Mouse (Mus musculus): Measurements from ENCODE around the gene Lnpep. TPM values are rescaled to one million over a fixed set of nuclear protein-coding genes. Genes with fewer than 3 reads are reported as not detected.
"Not testable (repeated sequence)": the region's sequence is repeated elsewhere in the genome, so short reads cannot be mapped to it uniquely, and the experiment has no call there.

Gene Lnpep
- polyA plus RNA-seq, 1 experiment from 2014 or later: 5.9 TPM

- Histone ChIP-seq H3K4me3 (ENCODE audit: low read depth, low read length) (no peak overlapping the region), H3K9me3 (ENCODE audit: control insufficient read depth, low read length) (no peaks in the 10 kb centered on the region), H3K36me3 (ENCODE audit: control insufficient read depth, insufficient read depth, low read length) (no peaks in the 10 kb centered on the region), H3K27ac (ENCODE audit: low read depth, low read length) (no peak overlapping the region), H3K4me1 (ENCODE audit: control insufficient read depth, insufficient read depth, low read length) (no peaks in the 10 kb centered on the region), H3K27me3 (ENCODE audit: control insufficient read depth, insufficient read depth, low read length) (no peaks in the 10 kb centered on the region), H3K4me2 (no peak overlapping the region), H3K9ac (ENCODE audit: low read length) (no peak overlapping the region)
- ATAC-seq (ENCODE audit: low FRiP score) (peak; percentile 42; the same call in 1 of the 2 replicates), DNase-seq (ENCODE audit: low spot score, missing footprints) (peak; percentile 86)
- WGBS: 48% methylated on average over 3 of the region's 3 CpGs
Measured at GRCm38 (mm10) chr17:17567071-17567470, 57.8 kb downstream of the Lnpep start.

- no peak overlapping the region for H3K9ac ChIP-seq (ENCODE audit: low read length)
- no peaks in the 10 kb centered on the region for H3K4me1 ChIP-seq (ENCODE audit: control insufficient read depth, insufficient read depth, low read length)
- H3K4me3 ChIP-seq (ENCODE audit: low read depth, low read length): no peak overlapping the region
- 74% methylated on average over 3 of the region's 3 CpGs for WGBS
- H3K4me2 ChIP-seq: no peak overlapping the region
- ATAC-seq (ENCODE audit: low FRiP score): no peak
- H3K36me3 ChIP-seq (ENCODE audit: control insufficient read depth, insufficient read depth, low read length): peaks cover 4% of the 10 kb centered on the region; the same call in 1 of the 2 replicates
- H3K27me3 ChIP-seq (ENCODE audit: control insufficient read depth, insufficient read depth, low read length): no peaks in the 10 kb centered on the region
- DNase-seq (ENCODE audit: low spot score, missing footprints): no peak
- H3K27ac ChIP-seq (ENCODE audit: low read depth, low read length): no peak overlapping the region
- H3K9me3 ChIP-seq (ENCODE audit: control insufficient read depth, low read length): no peaks in the 10 kb centered on the region
Measured at GRCm38 (mm10) chr17:17548958-17549357, 75.9 kb downstream of the Lnpep start.

GRCm38 (mm10) chr17:17531338-17531737 lies 93.5 kb downstream of the Lnpep start:
- H3K4me3 ChIP-seq (ENCODE audit: low read depth, low read length): no peak overlapping the region
- no peak overlapping the region for H3K4me2 ChIP-seq
- peaks cover 4% of the 10 kb centered on the region; the same call in 1 of the 2 replicates for H3K36me3 ChIP-seq (ENCODE audit: control insufficient read depth, insufficient read depth, low read length)
- no peak overlapping the region for H3K9ac ChIP-seq (ENCODE audit: low read length)
- ATAC-seq (ENCODE audit: low FRiP score): no peak
- no peak overlapping the region for H3K27ac ChIP-seq (ENCODE audit: low read depth, low read length)
- no peaks in the 10 kb centered on the region for H3K4me1 ChIP-seq (ENCODE audit: control insufficient read depth, insufficient read depth, low read length)
- DNase-seq (ENCODE audit: low spot score, missing footprints): no peak
- H3K27me3 ChIP-seq (ENCODE audit: control insufficient read depth, insufficient read depth, low read length): no peaks in the 10 kb centered on the region
- no peaks in the 10 kb centered on the region for H3K9me3 ChIP-seq (ENCODE audit: control insufficient read depth, low read length)

GRCm38 (mm10) chr17:17516384-17517016 lies 108.3 kb downstream of the Lnpep start:
- no peak overlapping the region for H3K4me3 ChIP-seq (ENCODE audit: low read depth, low read length)
- 0 out of 2 replicates have a peak, but pooled peaks have one; percentile 27 for ATAC-seq (ENCODE audit: low FRiP score)
- H3K27me3 ChIP-seq (ENCODE audit: control insufficient read depth, insufficient read depth, low read length): no peaks in the 10 kb centered on the region
- 81% methylated on average over 4 of the region's 4 CpGs for WGBS
- no peaks in the 10 kb centered on the region for H3K4me1 ChIP-seq (ENCODE audit: control insufficient read depth, insufficient read depth, low read length)
- no peaks in the 10 kb centered on the region for H3K36me3 ChIP-seq (ENCODE audit: control insufficient read depth, insufficient read depth, low read length)
- DNase-seq (ENCODE audit: low spot score, missing footprints): no peak
- H3K27ac ChIP-seq (ENCODE audit: low read depth, low read length): no peak overlapping the region
- H3K4me2 ChIP-seq: no peak overlapping the region
- H3K9me3 ChIP-seq (ENCODE audit: control insufficient read depth, low read length): no peaks in the 10 kb centered on the region
- H3K9ac ChIP-seq (ENCODE audit: low read length): no peak overlapping the region

GRCm38 (mm10) chr17:17506677-17507076 lies 118.2 kb downstream of the Lnpep start:
- 92% methylated on average over 10 of the region's 10 CpGs for WGBS
- Histone ChIP-seq H3K9ac (ENCODE audit: low read length) (no peak overlapping the region), H3K27me3 (ENCODE audit: control insufficient read depth, insufficient read depth, low read length) (no peaks in the 10 kb centered on the region)

GRCm38 (mm10) chr17:17499278-17499677 lies 125.6 kb downstream of the Lnpep start:
- Histone ChIP-seq H3K4me3 (ENCODE audit: low read depth, low read length) (no peak overlapping the region), H3K27me3 (ENCODE audit: control insufficient read depth, insufficient read depth, low read length) (no peaks in the 10 kb centered on the region), H3K4me1 (ENCODE audit: control insufficient read depth, insufficient read depth, low read length) (no peaks in the 10 kb centered on the region), H3K36me3 (ENCODE audit: control insufficient read depth, insufficient read depth, low read length) (no peaks in the 10 kb centered on the region), H3K9me3 (ENCODE audit: control insufficient read depth, low read length) (no peaks in the 10 kb centered on the region), H3K27ac (ENCODE audit: low read depth, low read length) (no peak overlapping the region), H3K4me2 (no peak overlapping the region), H3K9ac (ENCODE audit: low read length) (no peak overlapping the region)
- ATAC-seq (ENCODE audit: low FRiP score): no peak
- whole genome bisulfite sequencing: 70% methylated on average over 3 of the region's 3 CpGs
- DNase-seq (ENCODE audit: low spot score, missing footprints): no peak

More at GRCm38 (mm10) chr17:17506677-17507076, 118.2 kb downstream of the Lnpep start:
- no peaks in the 10 kb centered on the region for H3K9me3 ChIP-seq (ENCODE audit: control insufficient read depth, low read length)
- no peak overlapping the region for H3K4me2 ChIP-seq
- peak; percentile 54 for DNase-seq (ENCODE audit: low spot score, missing footprints)
- no peaks in the 10 kb centered on the region for H3K4me1 ChIP-seq (ENCODE audit: control insufficient read depth, insufficient read depth, low read length)
- no peak overlapping the region for H3K27ac ChIP-seq (ENCODE audit: low read depth, low read length)
- no peak overlapping the region for H3K4me3 ChIP-seq (ENCODE audit: low read depth, low read length)
- H3K36me3 ChIP-seq (ENCODE audit: control insufficient read depth, insufficient read depth, low read length): no peaks in the 10 kb centered on the region
- no peak for ATAC-seq (ENCODE audit: low FRiP score)

GRCm38 (mm10) chr17:17498848-17499247 lies 126.0 kb downstream of the Lnpep start:
- Histone ChIP-seq H3K4me1 (ENCODE audit: control insufficient read depth, insufficient read depth, low read length) (no peaks in the 10 kb centered on the region), H3K4me2 (no peak overlapping the region), H3K27ac (ENCODE audit: low read depth, low read length) (no peak overlapping the region), H3K9ac (ENCODE audit: low read length) (no peak overlapping the region), H3K9me3 (ENCODE audit: control insufficient read depth, low read length) (no peaks in the 10 kb centered on the region), H3K27me3 (ENCODE audit: control insufficient read depth, insufficient read depth, low read length) (no peaks in the 10 kb centered on the region), H3K4me3 (ENCODE audit: low read depth, low read length) (no peak overlapping the region), H3K36me3 (ENCODE audit: control insufficient read depth, insufficient read depth, low read length) (no peaks in the 10 kb centered on the region)
- peak; percentile 69 for DNase-seq (ENCODE audit: low spot score, missing footprints)
- 26% methylated on average over 1 of the region's 1 CpGs for WGBS
- ATAC-seq (ENCODE audit: low FRiP score): no peak

GRCm38 (mm10) chr17:17496730-17497129 lies 128.1 kb downstream of the Lnpep start:
- Histone ChIP-seq H3K27me3 (ENCODE audit: control insufficient read depth, insufficient read depth, low read length) (no peaks in the 10 kb centered on the region), H3K4me2 (no peak overlapping the region), H3K4me1 (ENCODE audit: control insufficient read depth, insufficient read depth, low read length) (no peaks in the 10 kb centered on the region), H3K36me3 (ENCODE audit: control insufficient read depth, insufficient read depth, low read length) (no peaks in the 10 kb centered on the region), H3K27ac (ENCODE audit: low read depth, low read length) (no peak overlapping the region), H3K9me3 (ENCODE audit: control insufficient read depth, low read length) (no peaks in the 10 kb centered on the region), H3K4me3 (ENCODE audit: low read depth, low read length) (no peak overlapping the region), H3K9ac (ENCODE audit: low read length) (no peak overlapping the region)
- DNase-seq (ENCODE audit: low spot score, missing footprints) (no peak), ATAC-seq (ENCODE audit: low FRiP score) (no peak)
- 94% methylated on average over 7 of the region's 7 CpGs for WGBS

GRCm38 (mm10) chr17:17496234-17496633 lies 128.6 kb downstream of the Lnpep start:
- not testable (repeated sequence) for ATAC-seq (ENCODE audit: low FRiP score)

More at GRCm38 (mm10) chr17:17496234-17496633, 128.6 kb downstream of the Lnpep start:
- H3K27me3 ChIP-seq (ENCODE audit: control insufficient read depth, insufficient read depth, low read length); H3K27ac ChIP-seq (ENCODE audit: low read depth, low read length); H3K4me3 ChIP-seq (ENCODE audit: low read depth, low read length); H3K9ac ChIP-seq (ENCODE audit: low read length); H3K4me2 ChIP-seq; H3K36me3 ChIP-seq (ENCODE audit: control insufficient read depth, insufficient read depth, low read length); H3K9me3 ChIP-seq (ENCODE audit: control insufficient read depth, low read length); DNase-seq (ENCODE audit: low spot score, missing footprints); H3K4me1 ChIP-seq (ENCODE audit: control insufficient read depth, insufficient read depth, low read length): not testable (repeated sequence)
